Mouse (Mus musculus) MEL (cell line): ENCODE results near the gene Gnb4. TPM values are rescaled to one million over a fixed set of nuclear protein-coding genes. Genes with fewer than 3 reads are reported as not detected.

Experiments used
- DNase-seq: peaks from one replicate; pipeline ENCODE4 v3.0.0; 2011; ENCODE audit warnings: low read depth, low spot score
- H3K27ac ChIP-seq: 2 replicates; pipeline ENCODE4 v1.5.1; 2012; ENCODE audit warnings: low read depth, mild to moderate bottlenecking, control low read depth, low read length, moderate library complexity; ENCODE audit not compliant: control insufficient read depth
- H3K27me3 ChIP-seq, 2 experiments: fragments of 150-350 bp in 1 of 2; sonication (generic) in 1 of 2; 2 replicates each; pipeline ENCODE4 v1.6.1; 2012; ENCODE audit warnings: low read length in 2 of 2, mild to moderate bottlenecking in 2 of 2, improper control_type of control experiment in 1 of 2, moderate library complexity in 1 of 2; ENCODE audit not compliant: insufficient read depth in 2 of 2, control insufficient read depth in 1 of 2
- H3K36me3 ChIP-seq, 2 experiments: 2 replicates each; pipeline ENCODE4 v1.6.1; 2012 to 2014; ENCODE audit warnings: low read length in 2 of 2, improper control_type of control experiment in 1 of 2, inconsistent platforms in 1 of 2, mild to moderate bottlenecking in 1 of 2; ENCODE audit not compliant: insufficient read depth in 2 of 2, control insufficient read depth in 1 of 2
- H3K4me1 ChIP-seq, 2 experiments: fragments of 150-350 bp in 1 of 2; sonication (generic) in 1 of 2; 2 replicates each; pipeline ENCODE4 v1.6.1; 2012; ENCODE audit warnings: low read length in 2 of 2, improper control_type of control experiment in 1 of 2, mild to moderate bottlenecking in 1 of 2; ENCODE audit not compliant: insufficient read depth in 2 of 2, control insufficient read depth in 1 of 2
- H3K4me3 ChIP-seq, 2 experiments: fragments of 150-350 bp in 1 of 2; sonication (generic) in 1 of 2; 2 replicates each; pipeline ENCODE4 v1.5.1; 2012; ENCODE audit warnings: low read depth in 2 of 2, low read length in 2 of 2, mild to moderate bottlenecking in 2 of 2, moderate library complexity in 2 of 2, control low read depth in 1 of 2, improper control_type of control experiment in 1 of 2; ENCODE audit not compliant: control insufficient read depth in 1 of 2, insufficient read depth in 1 of 2
- H3K79me2 ChIP-seq: 2 replicates; pipeline ENCODE4 v1.6.1; 2012; ENCODE audit warnings: mild to moderate bottlenecking, low read length, moderate library complexity; ENCODE audit not compliant: control insufficient read depth, poor library complexity, insufficient read depth
- H3K9ac ChIP-seq: 2 replicates; pipeline ENCODE4 v1.6.1; 2012; ENCODE audit warnings: low read depth, mild to moderate bottlenecking, control low read depth, low read length, moderate library complexity; ENCODE audit not compliant: control insufficient read depth, poor library complexity, severe bottlenecking
- H3K9me3 ChIP-seq: fragments of 150-350 bp; sonication (generic); replicated peaks from 2 replicates; pipeline ENCODE4 v1.6.1; 2012; ENCODE audit warnings: mild to moderate bottlenecking, low read length, improper control_type of control experiment, moderate library complexity; ENCODE audit not compliant: insufficient read depth
- BHLHE40 ChIP-seq: IDR thresholded peaks from 2 replicates; pipeline ENCODE4 v1.6.1; 2012; ENCODE audit warnings: low read depth, mild to moderate bottlenecking, inconsistent platforms, low read length, improper control_type of control experiment, borderline replicate concordance
- CHD1 ChIP-seq: IDR thresholded peaks from 2 replicates; pipeline ENCODE4 v1.6.1; 2012; ENCODE audit warnings: low read depth, mild to moderate bottlenecking, inconsistent platforms, low read length, improper control_type of control experiment
- CTCF ChIP-seq, 3 experiments: IDR thresholded peaks in 2 of 3; conservative IDR thresholded peaks in 1 of 3; 2 replicates each; pipeline ENCODE4 v1.5.1; 2011 to 2012; ENCODE audit warnings: low read length in 3 of 3, low read depth in 2 of 3, mild to moderate bottlenecking in 2 of 3, improper control_type of control experiment in 1 of 3, inconsistent platforms in 1 of 3, mixed read lengths in 1 of 3, moderate library complexity in 1 of 3; ENCODE audit not compliant: control insufficient read depth in 1 of 3, insufficient read depth in 1 of 3, poor library complexity in 1 of 3, severe bottlenecking in 1 of 3
- ETS1 ChIP-seq: IDR thresholded peaks from 2 replicates; pipeline ENCODE4 v1.6.1; 2012; ENCODE audit warnings: low read depth, mild to moderate bottlenecking, inconsistent platforms, low read length, improper control_type of control experiment, moderate library complexity
- GATA1 ChIP-seq: IDR thresholded peaks from 2 replicates; pipeline ENCODE4 v1.6.1; 2011; ENCODE audit warnings: low read depth, low read length, improper control_type of control experiment
- HCFC1 ChIP-seq: IDR thresholded peaks from 2 replicates; pipeline ENCODE4 v1.6.1; 2012; ENCODE audit warnings: low read depth, mild to moderate bottlenecking, inconsistent platforms, low read length, improper control_type of control experiment, moderate library complexity
- MAZ ChIP-seq: IDR thresholded peaks from 2 replicates; pipeline ENCODE4 v1.6.1; 2012; ENCODE audit warnings: low read depth, mild to moderate bottlenecking, inconsistent platforms, low read length, improper control_type of control experiment
- MYB ChIP-seq: IDR thresholded peaks from 2 replicates; pipeline ENCODE4 v1.6.1; 2011; ENCODE audit warnings: mild to moderate bottlenecking, low read depth, low read length, improper control_type of control experiment
- MYC ChIP-seq: IDR thresholded peaks from 2 replicates; pipeline ENCODE4 v1.6.1; 2011; ENCODE audit warnings: low read depth, mild to moderate bottlenecking, low read length, improper control_type of control experiment, moderate library complexity
- NELFE ChIP-seq: IDR thresholded peaks from 2 replicates; pipeline ENCODE4 v1.6.1; 2011; ENCODE audit warnings: low read depth, low read length, improper control_type of control experiment
- POLR2A ChIP-seq, 2 experiments: IDR thresholded peaks; 2 replicates each; pipeline ENCODE4 v1.6.1; 2011 to 2012; ENCODE audit warnings: low read length in 2 of 2, mild to moderate bottlenecking in 2 of 2, control low read depth in 1 of 2, improper control_type of control experiment in 1 of 2, low read depth in 1 of 2, moderate library complexity in 1 of 2; ENCODE audit not compliant: control insufficient read depth in 1 of 2, insufficient read depth in 1 of 2, poor library complexity in 1 of 2
- POLR2AphosphoS5 ChIP-seq: IDR thresholded peaks from 2 replicates; pipeline ENCODE4 v1.6.1; 2012; ENCODE audit warnings: low read depth, borderline replicate concordance, mild to moderate bottlenecking, inconsistent platforms, low read length, moderate library complexity, mixed read lengths
- RAD21 ChIP-seq: IDR thresholded peaks from 2 replicates; pipeline ENCODE4 v1.6.1; 2011; ENCODE audit warnings: mild to moderate bottlenecking, low read depth, low read length, improper control_type of control experiment
- RCOR1 ChIP-seq: IDR thresholded peaks from 2 replicates; pipeline ENCODE4 v1.6.1; 2012; ENCODE audit warnings: low read depth, mild to moderate bottlenecking, inconsistent platforms, low read length, improper control_type of control experiment
- SIN3A ChIP-seq: IDR thresholded peaks from 2 replicates; pipeline ENCODE4 v1.6.1; 2012; ENCODE audit warnings: low read length, improper control_type of control experiment, inconsistent platforms
- SMC3 ChIP-seq: IDR thresholded peaks from 2 replicates; pipeline ENCODE4 v1.6.1; 2011; ENCODE audit warnings: low read depth, low read length, improper control_type of control experiment
- TAL1 ChIP-seq: IDR thresholded peaks from 2 replicates; pipeline ENCODE4 v1.6.1; 2012; ENCODE audit warnings: mild to moderate bottlenecking, inconsistent platforms, low read length, moderate library complexity, mixed read lengths
- TCF12 ChIP-seq: IDR thresholded peaks from 2 replicates; pipeline ENCODE4 v1.6.1; 2014; ENCODE audit warnings: low read depth, mild to moderate bottlenecking, inconsistent platforms, low read length, improper control_type of control experiment, moderate library complexity
- USF1 ChIP-seq: IDR thresholded peaks from 2 replicates; pipeline ENCODE4 v1.6.1; 2014; ENCODE audit warnings: low read depth, mild to moderate bottlenecking, inconsistent platforms, low read length, improper control_type of control experiment, moderate library complexity
- USF2 ChIP-seq, 2 experiments: IDR thresholded peaks; 2 replicates each; pipeline ENCODE4 v1.6.1; 2011 to 2012; ENCODE audit warnings: improper control_type of control experiment in 2 of 2, low read length in 2 of 2, borderline replicate concordance in 1 of 2, inconsistent platforms in 1 of 2, low read depth in 1 of 2, mild to moderate bottlenecking in 1 of 2; ENCODE audit not compliant: insufficient read depth in 1 of 2
- ZC3H11A ChIP-seq: IDR thresholded peaks from 2 replicates; pipeline ENCODE4 v1.6.1; 2012; ENCODE audit warnings: low read depth, mild to moderate bottlenecking, inconsistent platforms, low read length, improper control_type of control experiment
- ZKSCAN1 ChIP-seq: IDR thresholded peaks from 2 replicates; pipeline ENCODE4 v1.6.1; 2012; ENCODE audit warnings: low read depth, mild to moderate bottlenecking, inconsistent platforms, low read length, improper control_type of control experiment, moderate library complexity
- ZMIZ1 ChIP-seq: IDR thresholded peaks from 2 replicates; pipeline ENCODE4 v1.6.1; 2012; ENCODE audit warnings: low read depth, mild to moderate bottlenecking, inconsistent platforms, low read length, improper control_type of control experiment, moderate library complexity
- polyA plus RNA-seq, 2 experiments: library from polyadenylated mRNA; stranded (reverse) in 1 of 2; unstranded in 1 of 2; fragments of >175 nt in 1 of 2; fragments of >200 nt in 1 of 2; gene quantifications; 2 replicates each; pipeline versions ENCODE4 v1.2.1 to v1.2.4; 2012; ENCODE audit warnings: low replicate concordance in 2 of 2, low read depth in 1 of 2; ENCODE audit not compliant: insufficient read length in 2 of 2, insufficient read depth in 1 of 2, missing spikeins in 1 of 2
- total RNA-seq: library from RNA; depleted of rRNA; stranded (reverse); fragments of 300-350 nt; gene quantifications from 2 replicates; pipeline ENCODE4 v1.2.3, GENCODE M21; 2012

Gnb4 gene
- total and polyA plus RNA-seq, 3 experiments, result 49.5 to 61.2 TPM; not detected in 1

DNA sequence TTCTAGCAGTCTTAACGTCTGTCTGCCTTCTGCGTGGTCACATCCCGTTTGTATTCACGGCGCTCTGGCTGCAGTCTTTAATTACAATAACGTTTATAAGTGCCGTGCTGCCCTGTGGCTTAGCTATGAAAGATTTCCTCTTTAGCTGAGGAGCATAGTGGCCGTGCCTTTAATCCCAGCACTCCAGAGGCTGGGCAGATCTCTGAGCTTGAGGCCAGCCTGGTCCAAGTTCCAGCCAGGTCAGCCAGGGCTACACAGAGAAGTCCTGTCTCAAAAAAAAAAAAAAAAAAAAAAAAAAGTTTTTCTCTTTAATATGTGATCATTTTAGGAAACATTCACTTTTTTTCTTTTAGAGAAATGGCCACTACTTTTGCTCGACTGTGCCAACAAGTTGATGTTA lies 42.5 kb downstream of the Gnb4 start:
- Histone ChIP-seq H3K27me3 (no peaks in the 10 kb centered on the region), H3K4me1 (peaks cover 0 to 4% of the 10 kb centered on the region in 2 experiments; a peak in 2 of 4 replicates), H3K79me2 (no peaks in the 10 kb centered on the region), H3K27ac (no peak overlapping the region), H3K9ac (no peak overlapping the region), H3K9me3 (no peaks in the 10 kb centered on the region), H3K36me3 (peaks cover 7 to 8% of the 10 kb centered on the region in 2 experiments; a peak in 3 of 4 replicates), H3K4me3 (no peak overlapping the region)
- TF ChIP-seq ETS1 (no peak), ZC3H11A (no peak), HCFC1 (no peak), RAD21 (no peak), CTCF (IDR thresholded peaks at IDR 0.05 in 2 of 3, conservative IDR thresholded peaks at IDR 0.05 in 1 of 3; ENCODE audit: control insufficient read depth in 1 of 3, insufficient read depth in 1 of 3, low read depth in 2 of 3, low read length in 3 of 3, poor library complexity in 1 of 3, severe bottlenecking in 1 of 3) (no peak), SIN3A (no peak), RCOR1 (no peak), MAZ (no peak), BHLHE40 (no peak), POLR2A (IDR thresholded peaks at IDR 0.05; ENCODE audit: control insufficient read depth in 1 of 2, insufficient read depth in 1 of 2, low read depth in 1 of 2, low read length in 2 of 2, poor library complexity in 1 of 2) (no peak), MYC (no peak)
- no peak for DNase-seq

DNA sequence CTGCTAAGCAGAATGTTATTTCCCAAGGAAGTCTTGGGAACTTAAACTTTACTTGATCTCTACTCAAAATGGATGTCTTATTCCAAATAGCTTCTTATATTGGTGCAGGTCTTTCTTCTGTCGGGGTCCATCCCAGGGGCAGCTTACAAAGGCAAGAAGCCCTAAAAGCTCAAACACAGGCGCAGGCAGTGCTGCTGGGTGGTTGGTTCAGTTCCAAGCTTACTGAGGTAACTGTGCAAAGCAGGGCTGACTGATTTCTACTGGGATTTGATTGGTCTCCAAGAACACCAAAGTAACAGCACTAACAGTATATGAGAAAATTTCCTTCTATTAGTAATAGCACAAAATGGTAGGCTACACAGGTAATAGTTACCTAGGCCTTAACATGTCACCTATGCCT lies 43.3 kb downstream of the Gnb4 start:
- Histone ChIP-seq H3K4me1 (peaks cover 0 to 4% of the 10 kb centered on the region in 2 experiments; a peak in 2 of 4 replicates), H3K36me3 (peaks cover 7 to 13% of the 10 kb centered on the region in 2 experiments; a peak in 3 of 4 replicates)
- TF ChIP-seq USF1 (no peak), POLR2AphosphoS5 (no peak), MAZ (no peak), CHD1 (no peak), HCFC1 (no peak), SMC3 (no peak), RAD21 (no peak), MYB (no peak), ZKSCAN1 (no peak), RCOR1 (no peak), USF2 (IDR thresholded peaks at IDR 0.05; ENCODE audit: borderline replicate concordance in 1 of 2, insufficient read depth in 1 of 2, low read depth in 1 of 2, low read length in 2 of 2) (no peak), GATA1 (no peak), TCF12 (no peak), NELFE (no peak), ZMIZ1 (no peak), ETS1 (no peak), TAL1 (no peak)

More for the DNA sequence above, 43.3 kb downstream of the Gnb4 start:
- Histone ChIP-seq H3K4me3 (no peak overlapping the region), H3K9me3 (no peaks in the 10 kb centered on the region), H3K9ac (no peak overlapping the region), H3K79me2 (no peaks in the 10 kb centered on the region), H3K27ac (no peak overlapping the region), H3K27me3 (no peaks in the 10 kb centered on the region)
- no peak for DNase-seq
